Mouse (Mus musculus): ENCODE data around the gene Vmn2r23. TPM values are rescaled to one million over a fixed set of nuclear protein-coding genes. Genes with fewer than 3 reads are reported as not detected.
"Not testable (repeated sequence)": the region's sequence is repeated elsewhere in the genome, so short reads cannot be mapped to it uniquely, and the experiment has no call there.

The Vmn2r23 gene
- polyA plus RNA-seq (2012; rRNA removed): not detected in 2 replicates

DNA sequence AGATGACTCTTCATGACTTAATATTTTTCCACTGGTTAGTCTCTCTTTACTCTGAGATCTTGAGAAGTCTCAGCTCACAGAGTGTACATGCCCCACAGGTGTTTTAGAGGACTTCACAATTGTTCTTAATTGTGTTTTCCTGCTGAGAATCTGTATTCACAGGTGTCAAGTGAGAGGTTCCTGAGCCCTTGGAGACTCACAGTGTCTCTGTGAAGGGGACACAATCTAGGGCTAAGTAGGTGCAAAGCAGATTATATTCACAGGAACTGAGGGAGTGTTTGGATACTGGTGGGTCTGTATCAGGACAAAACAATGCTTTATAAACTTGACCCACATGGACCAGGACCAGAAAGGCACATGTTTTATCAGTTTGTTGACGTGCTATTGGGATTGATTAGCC, at the start of gene Vmn2r23:
Gene Vmn2r23 (plus strand): TSS at position 301 of the 400 bp plus-strand sequence.
- no peak for DNase-seq (ENCODE audit: low read depth)

GRCm38 (mm10) chr6:123657040-123657439, 45.4 kb upstream of the Vmn2r23 start:
- DNase-seq (ENCODE audit: low read depth): no peak

DNA sequence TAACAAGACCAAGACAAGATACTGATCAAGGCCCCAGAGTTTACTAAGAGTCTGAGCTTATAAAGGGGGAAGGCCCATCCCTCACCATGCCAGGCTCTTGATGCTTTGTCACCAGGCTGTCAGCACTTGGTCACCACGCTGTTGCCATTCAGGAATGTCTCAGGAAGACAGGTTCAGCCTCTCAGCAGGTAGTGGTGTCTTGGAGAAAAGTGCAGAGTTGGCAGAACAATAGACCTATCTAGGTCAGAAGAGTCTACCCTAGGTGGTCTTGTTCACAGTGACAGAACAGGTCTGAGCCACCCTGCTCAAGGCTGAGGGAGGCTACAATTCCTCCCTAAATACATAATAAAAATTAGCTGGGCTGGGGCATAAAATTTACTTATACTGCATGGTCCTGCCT, 5.8 kb upstream of the Vmn2r23 start:
- DNase-seq (ENCODE audit: low read depth): not testable (repeated sequence)

DNA sequence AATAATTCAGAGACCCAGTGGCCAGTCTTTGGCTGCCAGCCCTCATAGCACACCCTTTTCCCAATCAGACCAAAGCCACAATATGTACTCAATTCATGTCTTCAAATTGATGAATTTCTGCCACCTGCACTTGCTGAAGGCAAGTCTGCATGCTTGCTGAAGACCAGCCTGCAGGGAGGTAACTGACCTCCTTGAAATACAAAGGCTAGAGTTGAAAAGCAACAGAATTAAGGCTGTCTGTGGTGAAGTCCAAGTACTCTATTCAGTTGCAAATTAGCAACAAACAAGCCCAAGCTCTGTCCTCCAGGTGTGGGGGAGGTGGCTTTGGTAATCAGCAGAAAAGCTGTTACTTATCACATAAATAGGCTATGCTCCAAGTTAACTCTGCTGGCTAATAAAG, 5.3 kb upstream of the Vmn2r23 start:
- DNase-seq (ENCODE audit: low read depth): no peak

- DNase-seq (ENCODE audit: low read depth): no peak
These were observed 67.6 kb downstream of the Vmn2r23 start for GRCm38 (mm10) chr6:123770031-123770430.

DNA sequence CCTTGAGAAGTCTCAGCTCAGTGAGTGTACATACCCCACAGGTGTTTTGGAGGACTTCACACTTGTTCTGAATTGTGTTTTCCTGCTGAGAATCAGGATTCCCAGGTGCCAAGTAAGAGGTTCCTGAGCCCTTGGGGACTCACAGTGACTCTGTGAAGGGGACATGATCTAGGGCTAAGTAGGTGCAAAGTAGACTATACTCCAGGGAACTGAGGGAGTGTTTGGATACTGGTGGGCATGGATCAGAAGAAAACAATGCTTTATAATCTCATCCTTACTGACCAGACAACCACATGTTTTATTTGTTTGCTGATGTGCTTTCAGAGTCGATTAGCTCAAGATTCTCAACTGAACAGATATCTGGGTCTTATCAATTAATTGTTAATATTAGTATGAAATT, 76.1 kb downstream of the Vmn2r23 start, which contains the start of gene Vmn2r24:
Gene Vmn2r24 (plus strand): TSS at position 301 of the 400 bp plus-strand sequence.
- no peak for DNase-seq (ENCODE audit: low read depth)

- DNase-seq (ENCODE audit: low read depth): no peak
These were observed 82.4 kb downstream of the Vmn2r23 start for GRCm38 (mm10) chr6:123784857-123785256.

- DNase-seq (ENCODE audit: low read depth): no peak
These were observed 91.3 kb downstream of the Vmn2r23 start for GRCm38 (mm10) chr6:123793746-123794145.

Other genes with a start within 250 kb of the Vmn2r23 start
- gene Vmn2r21, start 169.3 kb upstream of the Vmn2r23 start, polyA plus RNA-seq (2012; rRNA removed): not detected in 2 replicates
- gene Vmn2r22, start 51.9 kb upstream of the Vmn2r23 start, polyA plus RNA-seq (2012; rRNA removed): not detected in 2 replicates
- gene Vmn2r24, start 76.2 kb downstream of the Vmn2r23 start, polyA plus RNA-seq (2012; rRNA removed): not detected in 2 replicates
- gene Vmn2r25, start 150.8 kb downstream of the Vmn2r23 start, polyA plus RNA-seq (2012; rRNA removed): not detected in 2 replicates

All from gonadal fat pad, adult 2 months (tissue).